In genomic region chr7:45304869-45305268, GRCm38 (mm10) we compare ENCODE assay signal across 10 mouse cellular contexts. TPM values are rescaled to one million over a fixed set of nuclear protein-coding genes. Genes with fewer than 3 reads are reported as not detected.
DNase-seq lines count a peak whose midpoint lies in the region; ATAC-seq and TF ChIP-seq lines count a peak whose summit lies in the region.
"Had no signal": no experiment of that assay in that cellular context is flagged by ENCODE, and none has a peak within 500 bp of the region (broad histone marks: within the 10 kb centered on the region; RNA-seq: fewer than 3 reads in every experiment).

No protein-coding gene starts in this region.

- H3K27me3 ChIP-seq in E14TG2a.4 (ENCODE audit: insufficient read depth, low read length) = no peaks in the 10 kb centered on the region
- no peaks in the 10 kb centered on the region for H3K27me3 ChIP-seq in forebrain, embryonic 15.5 days
- H3K27me3 ChIP-seq in liver, postnatal 0 days (ENCODE audit: insufficient read depth, low read length) = 0 out of 2 replicates have a peak, but pooled peaks cover 3% of the 10 kb centered on the region

- H3K4me3 ChIP-seq in E14TG2a.4 (replicated peaks; ENCODE audit: low read length) = peak overlapping the region; percentile 52
- peak overlapping the region; percentile 27 for H3K4me3 ChIP-seq in forebrain, embryonic 15.5 days
- H3K4me3 ChIP-seq in liver, postnatal 0 days (ENCODE audit: low read depth, low read length) = no peak overlapping the region
- H3K4me3 ChIP-seq: heart, adult 2 months had no signal

- peak; percentile 19 for DNase-seq in embryo, embryonic 10 days (ENCODE audit: low spot score)
- no peak for DNase-seq in embryo, embryonic 10.5 days (ENCODE audit: low spot score)
- no peak for DNase-seq in liver, postnatal 0 days
- DNase-seq in Muller cell, postnatal 12 days (ENCODE audit: inconsistent ontology term) = no peak
- no peak for DNase-seq in yolk sac, embryonic 10.5 days (ENCODE audit: low spot score)
- no peak for DNase-seq in retina, embryonic 14.5 days (ENCODE audit: low spot score)

- TF ChIP-seq CTCF in E14TG2a.4 (conservative IDR thresholded peaks at IDR 0.05; ENCODE audit: low read length) = no peak
- TF ChIP-seq CTCF in liver, postnatal 0 days (IDR thresholded peaks at IDR 0.05; ENCODE audit: low read depth) = no peak

- H3K4me1 ChIP-seq in E14TG2a.4 (replicated peaks; ENCODE audit: low read depth, low read length) = peaks cover 49% of the 10 kb centered on the region
- H3K4me1 ChIP-seq in forebrain, embryonic 15.5 days = peaks cover 32% of the 10 kb centered on the region
- H3K4me1 ChIP-seq in liver, postnatal 0 days (ENCODE audit: insufficient read depth) = no peaks in the 10 kb centered on the region

- WGBS in forebrain, embryonic 15.5 days = 13% methylated on average over 11 of the region's 13 CpGs
- 38% methylated on average over 10 of the region's 13 CpGs for WGBS in liver, postnatal 0 days (ENCODE audit: insufficient replicate concordance)

- peak overlapping the region; percentile 38 for H3K4me2 ChIP-seq in forebrain, embryonic 15.5 days (replicated peaks)
- H3K4me2 ChIP-seq in liver, postnatal 0 days (ENCODE audit: low read depth, low read length) = peak overlapping the region; percentile 24; the same call in 1 of the 2 replicates

- no peak for ATAC-seq in forebrain, embryonic 15.5 days (replicated peaks)
- ATAC-seq in liver, postnatal 0 days = no peak

- no peak for TF ChIP-seq EP300 in liver, postnatal 0 days (IDR thresholded peaks at IDR 0.05; ENCODE audit: low read depth)

- no peak overlapping the region for H3K27ac ChIP-seq in forebrain, embryonic 15.5 days (replicated peaks)
- H3K27ac ChIP-seq in liver, postnatal 0 days (ENCODE audit: low read depth) = no peak overlapping the region
- H3K27ac ChIP-seq: heart, adult 2 months had no signal

- H3K9ac ChIP-seq in forebrain, embryonic 15.5 days (replicated peaks) = no peak overlapping the region
- no peak overlapping the region for H3K9ac ChIP-seq in liver, postnatal 0 days (replicated peaks)

- H3K36me3 ChIP-seq in E14TG2a.4 (ENCODE audit: insufficient read depth, low read length) = peaks cover 55% of the 10 kb centered on the region
- H3K36me3 ChIP-seq in forebrain, embryonic 15.5 days = no peaks in the 10 kb centered on the region
- no peaks in the 10 kb centered on the region for H3K36me3 ChIP-seq in liver, postnatal 0 days (replicated peaks; ENCODE audit: insufficient read depth, low read length)

- no peaks in the 10 kb centered on the region for H3K9me3 ChIP-seq in E14TG2a.4 (ENCODE audit: low read length)
- no peaks in the 10 kb centered on the region for H3K9me3 ChIP-seq in forebrain, embryonic 15.5 days
- H3K9me3 ChIP-seq in liver, postnatal 0 days (ENCODE audit: low read length) = no peaks in the 10 kb centered on the region

RNA-seq across cellular contexts. Expression of gene Slc6a21, which starts 27.6 kb away (rescaled TPM):
- polyA plus RNA-seq in forebrain, embryonic 15.5 days (2015; fragmentation: Nextera tagmentation; extraction: Ambion mirVana) = not detected in 2 replicates
- polyA plus RNA-seq in liver, postnatal 0 days (2015; fragmentation: Nextera tagmentation; extraction: Ambion mirVana) = 0.32 and 0.43 TPM in 2 replicates
- polyA plus RNA-seq: liver, embryonic 16.5 days had no signal

RNA-seq across cellular contexts. Expression of gene Trpm4, which starts 28.7 kb away (rescaled TPM):
- polyA plus RNA-seq in forebrain, embryonic 15.5 days (2015; fragmentation: Nextera tagmentation; extraction: Ambion mirVana) = 9.3 and 11.0 TPM in 2 replicates
- 6.9 and 7.0 TPM in 2 replicates for polyA plus RNA-seq in liver, postnatal 0 days (2015; fragmentation: Nextera tagmentation; extraction: Ambion mirVana)

RNA-seq across cellular contexts. Expression of gene Hrc, which starts 30.2 kb away (rescaled TPM):
- 0.10 and 0.23 TPM in 2 replicates for polyA plus RNA-seq in forebrain, embryonic 15.5 days (2015; fragmentation: Nextera tagmentation; extraction: Ambion mirVana)
- 0.05 and 0.31 TPM in 2 replicates for polyA plus RNA-seq in liver, postnatal 0 days (2015; fragmentation: Nextera tagmentation; extraction: Ambion mirVana)
